Mouse (Mus musculus): ENCODE measurements at regions not wholly inside any gene's neighbourhood (a gene's known extent, or its start where the extent isn't known, plus 50 kb on each side); places are given as distances from the start of the nearest gene placed in this dataset.

DNA sequence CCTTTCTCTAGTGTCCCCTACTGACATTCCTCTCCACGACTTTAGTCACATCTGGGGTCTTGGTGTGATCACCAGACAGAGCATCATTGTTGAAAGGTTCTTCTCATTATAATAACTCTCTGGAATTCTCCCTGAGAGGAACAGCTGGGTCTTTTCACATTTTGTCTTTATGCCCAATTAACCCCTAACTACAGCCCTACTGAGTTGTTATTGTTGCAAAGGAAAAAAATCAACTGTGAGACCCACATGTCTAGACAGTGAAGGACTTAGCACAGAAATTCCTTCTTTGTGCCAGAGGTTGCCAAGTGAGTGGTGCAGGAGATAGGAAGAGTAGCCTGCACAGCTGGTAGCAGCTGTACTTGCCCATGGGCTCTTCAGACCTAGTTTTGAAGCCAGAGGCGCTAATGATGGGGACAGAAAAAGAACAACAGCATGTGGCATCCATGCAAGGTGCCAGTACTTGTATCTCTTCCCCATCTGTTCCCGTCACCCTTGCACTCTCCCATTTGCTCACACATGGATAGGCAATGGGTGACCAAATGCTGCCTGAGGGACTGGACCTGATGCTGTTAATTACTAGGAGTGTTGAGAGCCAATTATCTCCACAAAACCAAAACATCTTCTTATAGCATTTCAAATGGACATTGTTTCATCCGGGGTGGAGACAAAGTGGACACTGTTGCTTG, 189.1 kb downstream of the Olfm4 start:
- TF ChIP-seq CTCF (IDR thresholded peaks at IDR 0.05; ENCODE audit: borderline replicate concordance, extremely low read depth, insufficient read depth, insufficient read length): no peak
- no peak for TF ChIP-seq POLR2A (IDR thresholded peaks at IDR 0.05; ENCODE audit: borderline replicate concordance, extremely low read depth, insufficient read depth, insufficient read length, poor library complexity, severe bottlenecking)
